Mouse (Mus musculus) kidney, postnatal 0 days (tissue): ENCODE data around the gene Rara. TPM values are rescaled to one million over a fixed set of nuclear protein-coding genes. Genes with fewer than 3 reads are reported as not detected.

ENCODE experiments used
- ATAC-seq: fragments of 200-750 bp; cut with Nextera tagmentation; replicated peaks from 2 replicates; pipeline ENCODE4 v1.8.0; 2017; ENCODE audit warnings: low read depth, moderate number of reproducible peaks, moderate TSS enrichment, moderate library complexity; ENCODE audit not compliant: low FRiP score
- DNase-seq: peaks from one replicate; pipeline ENCODE4 v3.0.0-alpha.2; 2016; ENCODE audit warnings: low spot score
- H3K27ac ChIP-seq: fragments of 300-500 bp; sonication (generic); 2 replicates; pipeline ENCODE4 v1.5.1; 2014; ENCODE audit warnings: mild to moderate bottlenecking
- H3K27me3 ChIP-seq: fragments of 300-500 bp; sonication (generic); 2 replicates; pipeline ENCODE4 v1.6.1; 2014; ENCODE audit warnings: low read length, mixed read lengths; ENCODE audit not compliant: insufficient read depth
- H3K36me3 ChIP-seq: fragments of 300-500 bp; sonication (generic); 2 replicates; pipeline ENCODE4 v1.6.1; 2014; ENCODE audit warnings: low read length, mixed read lengths; ENCODE audit not compliant: insufficient read depth
- H3K4me1 ChIP-seq: fragments of 300-500 bp; sonication (generic); replicated peaks from 2 replicates; pipeline ENCODE4 v1.6.1; 2014; ENCODE audit warnings: antibody characterized with exemption, low read length, mixed read lengths; ENCODE audit not compliant: insufficient read depth
- H3K4me2 ChIP-seq: fragments of 300-500 bp; sonication (generic); 2 replicates; pipeline ENCODE4 v1.6.1; 2014; ENCODE audit warnings: mild to moderate bottlenecking, low read length, moderate library complexity, mixed read lengths
- H3K4me3 ChIP-seq: fragments of 300-500 bp; sonication (generic); replicated peaks from 2 replicates; pipeline ENCODE4 v1.5.1; 2014; ENCODE audit warnings: low read depth, low read length
- H3K9ac ChIP-seq: fragments of 300-500 bp; sonication (generic); 2 replicates; pipeline ENCODE4 v1.6.1; 2014; ENCODE audit warnings: low read depth, low read length
- H3K9me3 ChIP-seq: fragments of 300-500 bp; sonication (generic); replicated peaks from 2 replicates; pipeline ENCODE4 v1.6.1; 2016; ENCODE audit warnings: low read length, inconsistent platforms, mixed read lengths
- CTCF ChIP-seq: IDR thresholded peaks from 2 replicates; pipeline ENCODE4 v1.5.1; 2016; ENCODE audit warnings: antibody characterized with exemption, low read depth, mild to moderate bottlenecking, moderate library complexity
- WGBS: fragments of 180-500 bp; shearing (Covaris S2); extraction: QIAGEN DNeasy Blood & Tissue Kit; methylation state at CpG from one replicate; pipeline ENCODE4 v1.1.7; 2014; 5-methylcytosine and 5-hydroxymethylcytosine counted together
- polyA plus RNA-seq: library from polyadenylated mRNA; unstranded; fragments of >200 nt; fragmentation: Nextera tagmentation; extraction: Ambion mirVana; gene quantifications from 2 replicates; pipeline ENCODE4 v1.2.1, GENCODE M21; 2015

The Rara gene
- polyA plus RNA-seq, 1 experiment from 2014 or later: 25.7 TPM

GRCm38 (mm10) chr11:98959437-98960312, 32.1 kb downstream of the Rara start:
- Histone ChIP-seq H3K9ac (peak overlapping the region; percentile 77), H3K4me3 (peak overlapping the region; percentile 80), H3K36me3 (no peaks in the 10 kb centered on the region), H3K27ac (peak overlapping the region; percentile 89), H3K9me3 (no peaks in the 10 kb centered on the region), H3K4me2 (peak overlapping the region; percentile 100), H3K4me1 (peaks cover 52% of the 10 kb centered on the region), H3K27me3 (no peaks in the 10 kb centered on the region)
- DNase-seq (peak; percentile 94), ATAC-seq (peak; percentile 29; the same call in 1 of the 2 replicates)
- WGBS: under 1% methylated on average over 43 of the region's 43 CpGs
- no peak for TF ChIP-seq CTCF

DNA sequence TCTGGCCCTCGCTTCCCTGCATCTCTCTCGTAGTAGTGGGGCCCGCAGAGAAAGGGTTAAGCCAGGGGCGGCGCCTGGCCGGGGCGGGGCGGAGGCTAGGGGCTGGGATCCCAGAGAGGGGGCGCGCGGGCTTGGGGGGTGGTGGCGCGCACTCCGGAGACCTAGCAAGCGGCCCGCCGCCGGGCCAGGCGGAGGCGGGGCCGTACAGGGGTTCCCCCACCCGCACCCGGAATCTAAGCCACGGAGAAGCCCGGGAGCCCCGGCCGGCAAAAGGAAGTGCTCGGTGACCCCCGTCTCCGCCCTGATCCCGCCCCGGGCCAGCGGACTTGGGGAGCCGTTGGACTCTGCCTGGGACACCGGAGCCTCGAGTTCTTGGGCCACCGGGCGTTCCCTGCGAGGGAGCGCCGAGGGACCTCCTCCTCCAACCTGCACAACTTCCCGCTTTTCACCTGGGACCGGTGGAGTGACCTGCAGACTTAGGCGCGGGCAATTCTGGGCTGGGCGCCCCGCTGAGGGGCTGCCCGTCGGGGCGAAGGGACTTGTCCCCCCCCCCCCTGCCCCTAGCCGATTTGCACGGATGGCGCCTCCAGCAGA, 32.8 kb downstream of the Rara start:
- DNase-seq (peak; percentile 85), ATAC-seq (no peak)
- no peak; the same call in 1 of the 2 replicates for TF ChIP-seq CTCF
- Histone ChIP-seq H3K9me3 (no peaks in the 10 kb centered on the region), H3K4me1 (peaks cover 52% of the 10 kb centered on the region), H3K9ac (peak overlapping the region; percentile 77), H3K4me2 (peak overlapping the region; percentile 100), H3K27ac (peak overlapping the region; percentile 89), H3K27me3 (no peaks in the 10 kb centered on the region), H3K36me3 (no peaks in the 10 kb centered on the region), H3K4me3 (peak overlapping the region; percentile 80)
- under 1% methylated on average over 51 of the region's 53 CpGs for WGBS

DNA sequence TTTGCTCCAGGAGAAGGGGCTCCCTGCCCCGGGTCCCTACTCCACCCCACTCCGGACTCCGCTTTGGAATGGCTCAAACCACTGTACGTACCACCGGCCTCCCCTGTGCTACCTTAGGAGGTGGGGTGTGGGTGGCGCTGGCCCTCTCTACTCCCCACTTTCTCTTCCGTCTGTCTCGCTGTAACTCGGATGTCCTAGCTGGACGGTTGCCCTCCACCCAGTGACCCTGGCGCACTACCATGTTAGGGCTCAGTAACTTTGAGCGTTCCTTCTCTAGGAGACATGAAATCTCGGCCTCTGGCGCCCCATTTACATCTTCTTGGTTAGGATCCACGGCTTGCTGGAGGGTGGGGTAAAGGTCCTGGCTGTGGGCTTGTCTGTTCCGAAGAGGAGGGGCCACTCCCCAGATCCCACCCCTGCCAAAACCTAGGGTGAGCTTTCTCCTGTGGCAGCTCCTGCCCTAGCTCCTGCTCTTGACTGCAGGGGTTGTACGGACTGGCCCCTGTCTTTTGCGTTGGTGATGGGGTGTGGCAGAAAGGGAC, 33.5 kb downstream of the Rara start:
- 3% methylated on average over 18 of the region's 18 CpGs for WGBS

GRCm38 (mm10) chr11:98961766-98962165, 34.1 kb downstream of the Rara start:
- ATAC-seq: no peak
- Histone ChIP-seq H3K4me1 (peaks cover 58% of the 10 kb centered on the region), H3K4me3 (peak overlapping the region; percentile 80), H3K27ac (peak overlapping the region; percentile 89), H3K9me3 (no peaks in the 10 kb centered on the region), H3K27me3 (no peaks in the 10 kb centered on the region), H3K9ac (peak overlapping the region; percentile 77; the same call in 1 of the 2 replicates), H3K4me2 (peak overlapping the region; percentile 100), H3K36me3 (peaks cover 2% of the 10 kb centered on the region; the same call in 1 of the 2 replicates)
- DNase-seq: no peak
- WGBS: 7% methylated on average over 8 of the region's 8 CpGs
- TF ChIP-seq CTCF: no peak

More for the DNA sequence above, 33.5 kb downstream of the Rara start:
- no peaks in the 10 kb centered on the region for H3K9me3 ChIP-seq
- H3K4me3 ChIP-seq: peak overlapping the region; percentile 80
- peak overlapping the region; percentile 77 for H3K9ac ChIP-seq
- no peaks in the 10 kb centered on the region for H3K36me3 ChIP-seq
- H3K4me1 ChIP-seq: peaks cover 53% of the 10 kb centered on the region
- H3K4me2 ChIP-seq: peak overlapping the region; percentile 100
- peak overlapping the region; percentile 89 for H3K27ac ChIP-seq
- DNase-seq: no peak
- ATAC-seq: no peak
- H3K27me3 ChIP-seq: no peaks in the 10 kb centered on the region
- TF ChIP-seq CTCF: no peak

DNA sequence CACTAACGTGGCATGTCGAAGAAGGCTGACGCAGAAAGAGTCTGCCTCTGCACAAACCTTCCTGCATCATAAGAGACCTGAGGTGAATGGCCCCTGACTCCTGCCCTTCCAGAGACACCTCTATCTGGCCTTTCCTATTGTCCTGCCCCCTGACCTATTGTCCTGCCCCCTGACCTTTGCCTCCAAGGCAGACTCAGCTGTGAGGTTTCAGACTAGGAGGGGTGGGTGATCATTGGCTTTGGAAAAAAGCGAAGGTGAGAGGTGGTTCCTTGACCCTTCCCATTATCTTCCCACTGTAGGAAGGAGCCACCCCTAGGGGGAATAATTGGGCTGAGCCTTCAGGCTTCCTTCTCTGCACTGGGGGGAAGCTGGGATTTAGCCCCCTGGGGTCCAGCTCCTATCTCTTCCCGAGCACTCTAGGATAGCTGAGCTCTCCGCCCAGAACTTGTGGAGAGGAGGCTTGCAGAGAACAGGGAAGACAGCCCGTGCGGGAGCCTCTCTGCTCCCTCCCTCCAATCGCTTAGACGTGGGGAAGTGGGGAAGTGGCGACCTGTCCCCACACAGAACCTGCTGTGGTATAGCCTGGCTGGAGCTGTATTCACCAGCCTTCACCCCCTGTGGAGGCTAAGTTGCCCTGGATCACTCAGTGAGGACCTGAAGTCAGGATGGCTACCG, 34.9 kb downstream of the Rara start:
- no peak for DNase-seq
- Histone ChIP-seq H3K9ac (peak overlapping the region; percentile 77), H3K36me3 (peaks cover 10% of the 10 kb centered on the region; the same call in 1 of the 2 replicates), H3K27ac (peak overlapping the region; percentile 88), H3K4me2 (peak overlapping the region; percentile 100), H3K4me1 (peaks cover 63% of the 10 kb centered on the region), H3K27me3 (no peaks in the 10 kb centered on the region), H3K4me3 (peak overlapping the region; percentile 80), H3K9me3 (no peaks in the 10 kb centered on the region)
- WGBS: 20% methylated on average over 12 of the region's 12 CpGs
- no peak for ATAC-seq
- 0 out of 2 replicates have a peak, but pooled peaks have one; percentile 12 for TF ChIP-seq CTCF
